Mouse (Mus musculus) cortical plate, adult 2 months (tissue): ENCODE measurements around the gene Scn4b.

Source experiments
- CTCF ChIP-seq: fragments of 200-500 bp; IDR thresholded peaks from 2 replicates; pipeline ENCODE4 v1.5.1; 2011; ENCODE audit warnings: mild to moderate bottlenecking, control low read depth, low read length; ENCODE audit not compliant: insufficient read depth; ENCODE audit errors: extremely low read depth
- POLR2A ChIP-seq: fragments of 200-500 bp; IDR thresholded peaks from 2 replicates; pipeline ENCODE4 v1.6.1; 2011; ENCODE audit warnings: mild to moderate bottlenecking, low read length, control low read depth; ENCODE audit not compliant: insufficient read depth; ENCODE audit errors: extremely low read depth

DNA sequence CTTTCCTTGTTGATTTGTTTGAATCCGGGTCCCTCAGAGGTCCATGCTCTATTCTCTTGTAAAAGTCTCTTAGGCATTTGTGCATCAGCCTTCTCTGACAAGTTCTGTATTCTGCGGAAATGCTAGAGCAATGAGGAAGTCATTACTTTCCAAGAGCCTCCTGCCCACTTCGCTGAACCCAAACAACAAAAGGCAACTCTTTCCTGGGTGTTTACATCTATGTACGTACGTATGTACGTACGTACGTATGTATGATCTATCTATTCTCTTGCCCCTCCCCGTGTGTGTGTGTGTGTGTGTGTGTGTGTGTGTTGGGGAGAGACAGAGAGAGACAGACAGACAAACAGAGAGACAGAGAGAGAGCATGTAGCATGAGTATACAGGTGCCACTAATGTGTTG is 21.4 kb upstream of the Scn4b start:
- no peak for TF ChIP-seq CTCF
- no peak for TF ChIP-seq POLR2A
